Mouse (Mus musculus) C2C12 (cell line): ENCODE data around the gene 9530077C05Rik. TPM values are rescaled to one million over a fixed set of nuclear protein-coding genes. Genes with fewer than 3 reads are reported as not detected.

Experiments
- H3K27me3 ChIP-seq: one replicate; pipeline ENCODE4 v1.6.1; 2011; ENCODE audit not compliant: control insufficient read depth, insufficient read depth, insufficient read length
- H3K36me3 ChIP-seq: one replicate; pipeline ENCODE4 v1.6.1; 2011; ENCODE audit not compliant: control insufficient read depth, insufficient read depth
- H3K4me3 ChIP-seq: one replicate; pipeline ENCODE4 v1.5.1; 2011; ENCODE audit warnings: mild to moderate bottlenecking, control low read depth; ENCODE audit not compliant: poor library complexity, insufficient read depth, severe bottlenecking
- H3K79me2 ChIP-seq: one replicate; pipeline ENCODE4 v1.6.1; 2011; ENCODE audit not compliant: control insufficient read depth, insufficient read depth
- H3K79me3 ChIP-seq: one replicate; pipeline ENCODE4 v1.6.1; 2011; ENCODE audit warnings: low read depth, control low read depth
- H3ac ChIP-seq: one replicate; pipeline ENCODE3; 2011; ENCODE audit warnings: low read depth; ENCODE audit not compliant: control insufficient read depth, insufficient read length
- CEBPB ChIP-seq: IDR thresholded peaks from one replicate; pipeline ENCODE4 v1.6.1; 2011; ENCODE audit warnings: low read depth, mild to moderate bottlenecking, control low read depth, moderate library complexity
- CTCF ChIP-seq: IDR thresholded peaks from one replicate; pipeline ENCODE4 v1.5.1; 2011; ENCODE audit not compliant: control insufficient read depth, insufficient read depth, insufficient read length
- FOSL1 ChIP-seq: IDR thresholded peaks from one replicate; pipeline ENCODE4 v1.8.0; 2011; ENCODE audit warnings: mild to moderate bottlenecking, low read length; ENCODE audit not compliant: poor library complexity, insufficient read depth, severe bottlenecking
- MAX ChIP-seq: IDR thresholded peaks from one replicate; pipeline ENCODE4 v1.6.1; 2011; ENCODE audit warnings: mild to moderate bottlenecking, control low read depth
- MYOD1 ChIP-seq: IDR thresholded peaks from one replicate; pipeline ENCODE4 v1.6.1; 2011; ENCODE audit warnings: low read depth; ENCODE audit not compliant: control insufficient read depth, insufficient read length
- MYOG ChIP-seq: IDR thresholded peaks from one replicate; pipeline ENCODE4 v1.6.1; 2011; ENCODE audit not compliant: control insufficient read depth, insufficient read length; ENCODE audit errors: extremely low read depth
- USF1 ChIP-seq: IDR thresholded peaks from one replicate; pipeline ENCODE4 v1.6.1; 2011; ENCODE audit warnings: low read depth, mild to moderate bottlenecking, control low read depth, moderate library complexity
- polyA plus RNA-seq: library from polyadenylated mRNA; unstranded; fragments of >200 nt; fragmentation: generic; extraction: Trizol; gene quantifications from one replicate; pipeline ENCODE4 v1.2.1, GENCODE M21; 2012; ENCODE audit warnings: missing spikeins

The 9530077C05Rik gene
- polyA plus RNA-seq, 1 experiment, result 1.0 TPM

DNA sequence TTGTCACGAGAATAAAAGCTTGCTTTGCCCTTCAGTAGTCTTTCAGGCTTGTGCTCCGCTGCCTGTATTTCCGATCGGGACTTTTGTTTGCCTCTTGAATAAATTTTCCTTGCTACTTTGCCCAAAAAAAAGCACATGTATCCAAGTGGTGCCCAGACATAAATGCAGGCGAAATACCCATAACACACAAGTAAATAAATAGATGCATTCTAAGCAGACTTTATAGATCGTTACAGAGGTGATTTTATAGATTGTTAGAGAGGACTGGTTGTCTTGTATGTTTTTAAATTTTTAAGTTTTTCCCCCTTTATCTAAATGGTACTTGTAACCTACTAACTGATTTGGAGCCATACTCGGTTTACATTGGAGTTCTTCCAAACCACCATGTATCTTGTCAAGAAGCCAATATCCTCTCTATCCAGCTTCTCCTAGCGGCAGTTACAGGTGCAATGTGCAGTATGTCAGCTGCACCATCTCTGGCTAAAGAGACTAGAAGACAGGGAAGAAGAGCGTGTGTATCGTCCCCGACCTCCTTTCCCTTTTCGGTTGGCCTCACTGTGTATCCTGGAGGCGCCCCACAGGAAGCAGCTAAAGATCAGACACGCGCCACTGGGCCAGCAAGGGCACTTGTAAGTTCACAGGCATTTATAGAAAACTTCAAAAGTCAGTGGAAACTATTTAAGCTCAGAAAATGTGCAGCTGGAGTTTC is 18.4 kb downstream of the 9530077C05Rik start:
- TF ChIP-seq CEBPB, result no peak
- Histone ChIP-seq H3K79me3 (no peaks in the 10 kb centered on the region), H3K36me3 (no peaks in the 10 kb centered on the region), H3K4me3 (no peak overlapping the region), H3ac (no peak overlapping the region), H3K27me3 (no peaks in the 10 kb centered on the region), H3K79me2 (no peaks in the 10 kb centered on the region)

GRCm38 (mm10) chr9:22430315-22430840 is 19.1 kb downstream of the 9530077C05Rik start:
- Histone ChIP-seq H3ac (no peak overlapping the region), H3K4me3 (no peak overlapping the region), H3K79me3 (no peaks in the 10 kb centered on the region), H3K27me3 (no peaks in the 10 kb centered on the region), H3K36me3 (no peaks in the 10 kb centered on the region), H3K79me2 (no peaks in the 10 kb centered on the region)
- no peak for TF ChIP-seq CTCF
- TF ChIP-seq MAX, result no peak
- no peak for TF ChIP-seq USF1
- TF ChIP-seq CEBPB, result no peak
- no peak for TF ChIP-seq FOSL1

DNA sequence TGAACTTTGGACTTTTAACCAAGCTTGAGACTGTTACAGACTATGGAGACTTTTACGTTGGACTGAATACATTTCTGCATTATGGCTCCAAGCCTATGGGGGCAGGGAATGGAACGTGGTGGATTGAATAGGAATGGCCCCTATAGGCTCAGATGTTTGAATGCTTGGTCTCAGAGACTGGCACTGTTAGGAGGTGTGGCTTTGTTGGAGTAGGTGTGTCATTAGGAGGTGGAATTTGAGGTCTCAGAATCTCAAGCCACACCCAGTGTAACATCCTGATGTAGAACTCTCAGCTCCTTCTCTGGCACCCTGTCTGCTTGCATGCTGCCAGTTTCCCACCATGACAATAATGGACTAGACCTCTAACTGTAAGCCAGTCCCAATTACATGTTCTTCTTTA is 21.9 kb downstream of the 9530077C05Rik start:
- H3K4me3 ChIP-seq, result no peak overlapping the region
- H3K79me3 ChIP-seq, result no peaks in the 10 kb centered on the region
- H3ac ChIP-seq, result no peak overlapping the region
- no peak for TF ChIP-seq USF1
- TF ChIP-seq CTCF, result no peak
- TF ChIP-seq MAX, result no peak
- TF ChIP-seq MYOG, result no peak
- no peak for TF ChIP-seq MYOD1
- TF ChIP-seq FOSL1, result no peak
- no peak for TF ChIP-seq CEBPB
- no peaks in the 10 kb centered on the region for H3K79me2 ChIP-seq
- no peaks in the 10 kb centered on the region for H3K27me3 ChIP-seq
- no peaks in the 10 kb centered on the region for H3K36me3 ChIP-seq

DNA sequence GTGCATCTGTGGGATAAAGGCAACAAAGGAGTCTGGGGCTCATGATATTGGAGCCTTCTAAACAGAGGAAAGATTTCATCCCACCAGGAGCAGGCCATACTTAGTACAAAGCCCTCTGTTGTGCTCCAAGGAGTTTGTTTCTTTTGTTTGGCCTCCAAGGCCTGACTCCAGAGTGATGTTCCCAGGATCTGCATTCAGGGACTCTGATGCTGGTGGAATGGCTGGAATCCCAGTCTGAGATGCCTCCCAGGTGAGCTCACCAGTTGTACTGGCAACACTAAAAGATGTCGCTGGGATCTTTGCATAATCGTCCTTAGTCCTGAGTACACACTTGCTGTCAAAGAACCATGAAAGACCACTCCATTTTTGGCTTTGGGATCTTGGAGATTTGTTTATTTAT is 22.8 kb downstream of the 9530077C05Rik start:
- TF ChIP-seq FOSL1, result no peak
- TF ChIP-seq MYOG, result no peak
- TF ChIP-seq MYOD1, result no peak
- no peak for TF ChIP-seq CTCF
- TF ChIP-seq CEBPB, result no peak
- no peak for TF ChIP-seq MAX
- TF ChIP-seq USF1, result no peak
- Histone ChIP-seq H3ac (no peak overlapping the region), H3K27me3 (no peaks in the 10 kb centered on the region)

GRCm38 (mm10) chr9:22438826-22439225 is 27.5 kb downstream of the 9530077C05Rik start:
- Histone ChIP-seq H3K36me3 (no peaks in the 10 kb centered on the region), H3K79me2 (no peaks in the 10 kb centered on the region), H3K4me3 (no peak overlapping the region), H3ac (no peak overlapping the region), H3K79me3 (no peaks in the 10 kb centered on the region), H3K27me3 (no peaks in the 10 kb centered on the region)
- no peak for TF ChIP-seq CEBPB
- no peak for TF ChIP-seq MYOD1
- no peak for TF ChIP-seq CTCF
- TF ChIP-seq FOSL1, result no peak
- no peak for TF ChIP-seq MAX
- no peak for TF ChIP-seq MYOG

More for the DNA sequence above, 22.8 kb downstream of the 9530077C05Rik start:
- Histone ChIP-seq H3K79me3 (no peaks in the 10 kb centered on the region), H3K4me3 (no peak overlapping the region), H3K79me2 (no peaks in the 10 kb centered on the region), H3K36me3 (no peaks in the 10 kb centered on the region)

- H3K79me2 ChIP-seq, result no peaks in the 10 kb centered on the region
- H3K4me3 ChIP-seq, result no peak overlapping the region
- H3ac ChIP-seq, result no peak overlapping the region
- H3K27me3 ChIP-seq, result no peaks in the 10 kb centered on the region
- H3K36me3 ChIP-seq, result peaks cover 9% of the 10 kb centered on the region
- no peaks in the 10 kb centered on the region for H3K79me3 ChIP-seq
- TF ChIP-seq MAX, result no peak
- no peak for TF ChIP-seq CTCF
- TF ChIP-seq CEBPB, result no peak
- TF ChIP-seq FOSL1, result no peak
- TF ChIP-seq MYOD1, result no peak
- TF ChIP-seq MYOG, result no peak
- no peak for TF ChIP-seq USF1
Observed at GRCm38 (mm10) chr9:22443157-22443556, 31.8 kb downstream of the 9530077C05Rik start.
